Mouse (Mus musculus) myocyte (in vitro differentiated cells): Measurements from ENCODE around the gene Fabp3. TPM values are rescaled to one million over a fixed set of nuclear protein-coding genes. Genes with fewer than 3 reads are reported as not detected.

Experiments used
- H3K27me3 ChIP-seq: one replicate; pipeline ENCODE4 v1.6.1; 2011; ENCODE audit not compliant: control insufficient read depth, insufficient read depth, insufficient read length
- H3K36me3 ChIP-seq: one replicate; pipeline ENCODE4 v1.6.1; 2011; ENCODE audit not compliant: control insufficient read depth, insufficient read depth
- H3K4me2 ChIP-seq: one replicate; pipeline ENCODE4 v1.6.1; 2011; ENCODE audit warnings: low read depth, control low read depth
- H3K4me3 ChIP-seq: one replicate; pipeline ENCODE4 v1.5.1; 2011; ENCODE audit warnings: mild to moderate bottlenecking, control low read depth, moderate library complexity
- H3K79me2 ChIP-seq: one replicate; pipeline ENCODE4 v1.6.1; 2011; ENCODE audit not compliant: control insufficient read depth, insufficient read depth
- H3ac ChIP-seq: one replicate; pipeline ENCODE4 v1.6.1; 2011; ENCODE audit not compliant: control insufficient read depth, insufficient read length
- CEBPB ChIP-seq: IDR thresholded peaks from 2 replicates; pipeline ENCODE4 v1.6.1; 2011; ENCODE audit warnings: mild to moderate bottlenecking, moderate library complexity; ENCODE audit not compliant: poor library complexity, insufficient read depth, severe bottlenecking
- E2F4 ChIP-seq: IDR thresholded peaks from one replicate; pipeline ENCODE4 v1.6.1; 2011; ENCODE audit warnings: mild to moderate bottlenecking, control low read depth, moderate library complexity; ENCODE audit not compliant: insufficient read depth
- MAX ChIP-seq: IDR thresholded peaks from one replicate; pipeline ENCODE4 v1.6.1; 2011; ENCODE audit warnings: low read depth, mild to moderate bottlenecking, control low read depth
- MYOD1 ChIP-seq, 3 experiments: IDR thresholded peaks; one replicate each; pipeline ENCODE4 v1.6.1; 2011; ENCODE audit warnings: control low read depth in 2 of 3, low read depth in 2 of 3, mild to moderate bottlenecking in 2 of 3, moderate library complexity in 1 of 3; ENCODE audit not compliant: insufficient read length in 2 of 3, control insufficient read depth in 1 of 3
- MYOG ChIP-seq, 3 experiments: IDR thresholded peaks; one replicate each; pipeline ENCODE4 v1.6.1; 2011; ENCODE audit warnings: control low read depth in 2 of 3, low read depth in 2 of 3, mild to moderate bottlenecking in 2 of 3; ENCODE audit not compliant: insufficient read length in 2 of 3, control insufficient read depth in 1 of 3, insufficient read depth in 1 of 3
- POLR2A ChIP-seq: IDR thresholded peaks from one replicate; pipeline ENCODE4 v1.6.1; 2011; ENCODE audit warnings: low read depth, mild to moderate bottlenecking, control low read depth, moderate library complexity; ENCODE audit not compliant: insufficient read length
- POLR2AphosphoS2 ChIP-seq: IDR thresholded peaks from one replicate; pipeline ENCODE4 v1.6.1; 2011; ENCODE audit warnings: low read depth, control low read depth; ENCODE audit not compliant: insufficient read length
- REST ChIP-seq: IDR thresholded peaks from one replicate; pipeline ENCODE4 v1.6.1; 2011; ENCODE audit warnings: mild to moderate bottlenecking, control low read depth, moderate library complexity; ENCODE audit not compliant: insufficient read depth, insufficient read length
- SRF ChIP-seq: IDR thresholded peaks from one replicate; pipeline ENCODE4 v1.6.1; 2011; ENCODE audit warnings: low read depth; ENCODE audit not compliant: control insufficient read depth, insufficient read length
- TCF12 ChIP-seq: IDR thresholded peaks from one replicate; pipeline ENCODE4 v1.6.1; 2011; ENCODE audit warnings: mild to moderate bottlenecking, control low read depth; ENCODE audit not compliant: poor library complexity, insufficient read depth, severe bottlenecking
- TCF3 ChIP-seq: IDR thresholded peaks from one replicate; pipeline ENCODE4 v1.6.1; 2011; ENCODE audit warnings: low read depth, control low read depth; ENCODE audit not compliant: insufficient read length
- USF1 ChIP-seq: IDR thresholded peaks from one replicate; pipeline ENCODE4 v1.6.1; 2011; ENCODE audit warnings: low read depth, mild to moderate bottlenecking, control low read depth, moderate library complexity
- polyA plus RNA-seq: library from polyadenylated mRNA; unstranded; fragments of >200 nt; fragmentation: generic; extraction: Trizol; gene quantifications from one replicate; pipeline ENCODE4 v1.2.1, GENCODE M21; 2012; ENCODE audit warnings: missing spikeins

Gene Fabp3
- 71.9 TPM for polyA plus RNA-seq

DNA sequence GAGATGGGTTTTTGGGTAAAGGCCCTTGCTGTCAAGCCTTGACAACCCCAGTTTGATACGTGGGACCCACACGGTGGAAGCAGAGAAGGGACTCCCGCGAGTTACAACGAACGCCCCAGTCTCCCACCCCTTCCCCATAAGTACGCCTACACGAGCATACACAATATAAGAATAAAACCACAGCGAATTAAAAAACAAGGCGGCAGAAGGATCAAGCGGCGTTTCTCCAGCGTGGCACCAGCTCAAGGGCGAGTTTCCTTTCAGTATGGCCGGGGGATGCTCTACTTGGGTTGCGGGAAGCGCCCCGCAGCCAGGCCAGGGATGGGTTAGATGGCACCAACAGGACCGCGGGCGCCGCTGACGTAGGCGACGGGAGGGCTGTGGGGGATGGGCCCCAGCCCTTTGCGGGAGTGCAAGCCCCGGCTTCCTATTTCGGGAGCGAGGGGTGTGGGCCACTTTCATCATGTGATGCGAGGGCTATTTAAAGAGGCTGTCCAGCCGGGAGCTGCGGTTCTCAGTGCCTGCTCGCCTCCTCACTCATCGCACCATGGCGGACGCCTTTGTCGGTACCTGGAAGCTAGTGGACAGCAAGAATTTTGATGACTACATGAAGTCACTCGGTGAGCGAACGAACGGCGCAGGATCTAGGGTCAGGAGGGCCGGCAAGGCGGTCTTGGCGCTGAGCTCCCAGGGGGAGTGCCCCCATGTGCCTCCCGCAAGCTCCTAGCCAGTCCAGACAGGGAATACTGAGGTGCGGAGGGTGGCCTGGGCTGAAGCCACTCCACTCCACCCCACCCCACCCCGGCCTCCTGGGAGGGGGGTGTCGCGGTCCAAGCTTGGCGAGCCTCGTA, at the start of gene Fabp3, which contains the start of gene Gm10570:
Gene Fabp3, plus strand, starts transcription at position 365 of the 851 bp plus-strand sequence.
Gene Gm10570, minus strand, starts transcription at position 444 of the 851 bp plus-strand sequence.
- peak within 1 kb of the TSS; percentile 29 for H3K4me3 ChIP-seq

DNA sequence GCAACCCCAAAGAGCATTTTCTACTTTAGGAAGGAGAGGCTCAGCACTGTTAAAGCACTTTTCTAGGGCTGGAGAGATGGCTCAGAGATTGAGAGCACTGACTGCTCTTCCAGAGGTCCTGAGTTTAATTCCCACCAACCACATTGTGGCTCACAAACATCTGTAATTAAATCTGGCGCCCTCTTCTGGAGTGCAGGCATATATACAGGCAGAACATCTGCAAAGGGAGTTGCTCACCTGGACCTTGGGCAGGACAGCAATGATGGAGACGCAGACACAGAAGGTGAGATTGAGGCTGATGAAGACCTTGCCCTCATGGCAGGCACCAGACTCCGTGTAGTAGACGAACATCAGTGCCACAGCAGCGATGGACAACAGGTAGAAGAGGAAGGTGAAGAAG, 48.0 kb upstream of the Fabp3 start:
- Histone ChIP-seq H3K27me3 (no peaks in the 10 kb centered on the region), H3K36me3 (peaks cover 22% of the 10 kb centered on the region), H3K79me2 (no peaks in the 10 kb centered on the region), H3ac (no peak overlapping the region), H3K4me3 (no peak overlapping the region), H3K4me2 (no peak overlapping the region)
- TF ChIP-seq SRF (no peak), MYOG (IDR thresholded peaks at IDR 0.05; ENCODE audit: control insufficient read depth in 1 of 3, insufficient read depth in 1 of 3, insufficient read length in 2 of 3, low read depth in 2 of 3) (no peak), MAX (no peak), POLR2AphosphoS2 (no peak), REST (no peak), CEBPB (no peak), USF1 (no peak), MYOD1 (IDR thresholded peaks at IDR 0.05; ENCODE audit: control insufficient read depth in 1 of 3, insufficient read length in 2 of 3, low read depth in 2 of 3) (no peak), TCF3 (no peak), E2F4 (no peak), POLR2A (no peak), TCF12 (no peak)

More for the DNA sequence above, at the start of gene Fabp3, which contains the start of gene Gm10570:
- Histone ChIP-seq H3K36me3 (no peaks in the 10 kb centered on the region), H3K27me3 (no peaks in the 10 kb centered on the region), H3K79me2 (no peaks in the 10 kb centered on the region), H3K4me2 (peak within 1 kb of the TSS; percentile 73), H3ac (peak within 1 kb of the TSS; percentile 26)
- peak; percentile 41 for TF ChIP-seq POLR2A
- TF ChIP-seq MYOD1 (IDR thresholded peaks at IDR 0.05; ENCODE audit: control insufficient read depth in 1 of 3, insufficient read length in 2 of 3, low read depth in 2 of 3): no peak
- TF ChIP-seq CEBPB: no peak
- peak in 1 of 3 experiments; percentile 18 for TF ChIP-seq MYOG (IDR thresholded peaks at IDR 0.05; ENCODE audit: control insufficient read depth in 1 of 3, insufficient read depth in 1 of 3, insufficient read length in 2 of 3, low read depth in 2 of 3)
- TF ChIP-seq MAX: no peak
- no peak for TF ChIP-seq TCF12
- no peak for TF ChIP-seq SRF
- peak; percentile 19 for TF ChIP-seq USF1
- no peak for TF ChIP-seq TCF3
- no peak for TF ChIP-seq E2F4
- TF ChIP-seq REST: no peak
- no peak for TF ChIP-seq POLR2AphosphoS2

DNA sequence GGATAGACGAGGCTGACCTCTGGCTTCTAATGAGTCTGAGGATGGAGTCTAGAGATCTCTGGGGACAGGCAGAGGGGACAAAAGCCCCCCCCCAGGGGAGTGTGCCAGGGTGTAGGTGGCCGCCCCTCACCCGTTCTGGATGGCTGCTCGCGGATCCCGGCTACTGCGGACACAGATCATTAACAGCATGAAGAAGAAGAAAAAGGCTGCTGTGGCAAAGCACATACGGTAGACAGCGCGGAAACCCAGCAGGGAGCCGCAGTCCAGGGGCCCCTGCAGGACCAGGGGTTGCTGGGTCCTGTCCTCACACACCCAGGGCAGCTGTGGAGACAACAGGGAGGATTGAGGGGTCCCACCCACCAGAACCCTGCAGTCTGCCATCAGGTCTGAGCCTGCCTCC, 44.3 kb upstream of the Fabp3 start:
- H3K4me2 ChIP-seq: no peak overlapping the region
- H3K36me3 ChIP-seq: peaks cover 11% of the 10 kb centered on the region
- H3K4me3 ChIP-seq: no peak overlapping the region
- no peaks in the 10 kb centered on the region for H3K79me2 ChIP-seq
- no peaks in the 10 kb centered on the region for H3K27me3 ChIP-seq
- no peak for TF ChIP-seq TCF12
- no peak for TF ChIP-seq REST
- no peak for TF ChIP-seq POLR2AphosphoS2
- no peak for TF ChIP-seq MYOG (IDR thresholded peaks at IDR 0.05; ENCODE audit: control insufficient read depth in 1 of 3, insufficient read depth in 1 of 3, insufficient read length in 2 of 3, low read depth in 2 of 3)
- TF ChIP-seq E2F4: no peak
- no peak for TF ChIP-seq POLR2A
- TF ChIP-seq USF1: no peak
- no peak for TF ChIP-seq MYOD1 (IDR thresholded peaks at IDR 0.05; ENCODE audit: control insufficient read depth in 1 of 3, insufficient read length in 2 of 3, low read depth in 2 of 3)
- TF ChIP-seq CEBPB: no peak
- no peak for TF ChIP-seq SRF
- no peak for TF ChIP-seq TCF3
- no peak for TF ChIP-seq MAX
- H3ac ChIP-seq: no peak overlapping the region

DNA sequence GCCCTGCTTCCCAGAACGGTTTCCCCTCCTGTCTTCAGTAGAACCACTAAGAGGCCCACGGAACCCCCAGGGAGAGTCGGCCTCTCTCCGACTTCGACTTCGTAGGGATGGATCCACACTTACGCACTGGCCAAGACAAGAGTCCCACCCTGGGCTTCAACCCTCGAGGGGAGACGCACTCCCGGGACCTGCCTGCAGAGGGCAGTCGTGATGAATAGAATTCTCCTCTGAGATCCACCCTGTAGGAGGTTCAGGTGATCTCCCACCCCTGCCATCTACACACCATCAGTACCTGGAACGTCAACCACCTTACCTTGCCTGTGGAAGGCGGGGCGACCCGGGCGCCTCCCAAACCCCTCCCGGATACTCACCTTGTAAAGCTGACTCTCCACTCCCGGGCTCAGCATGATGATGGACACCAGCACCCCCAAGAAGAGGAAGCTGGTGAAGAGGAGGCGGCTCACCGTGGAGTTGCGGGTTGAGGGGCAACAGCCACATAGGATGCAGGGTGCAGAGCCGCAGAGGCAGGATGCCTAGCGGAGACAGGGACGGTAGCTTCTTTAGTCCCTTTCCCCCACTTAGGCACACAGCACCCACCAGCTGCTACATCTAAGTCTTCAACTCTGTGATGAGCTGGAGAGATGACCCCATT, 43.6 kb upstream of the Fabp3 start:
- peaks cover 7% of the 10 kb centered on the region for H3K36me3 ChIP-seq
- H3K79me2 ChIP-seq: no peaks in the 10 kb centered on the region
- H3ac ChIP-seq: no peak overlapping the region
- H3K4me2 ChIP-seq: no peak overlapping the region
- no peak overlapping the region for H3K4me3 ChIP-seq
- TF ChIP-seq TCF3: no peak
- TF ChIP-seq MYOG (IDR thresholded peaks at IDR 0.05; ENCODE audit: control insufficient read depth in 1 of 3, insufficient read depth in 1 of 3, insufficient read length in 2 of 3, low read depth in 2 of 3): no peak
- no peak for TF ChIP-seq REST
- no peak for TF ChIP-seq MAX
- no peak for TF ChIP-seq MYOD1 (IDR thresholded peaks at IDR 0.05; ENCODE audit: control insufficient read depth in 1 of 3, insufficient read length in 2 of 3, low read depth in 2 of 3)
- no peak for TF ChIP-seq E2F4
- TF ChIP-seq POLR2A: no peak
- TF ChIP-seq USF1: no peak
- no peak for TF ChIP-seq SRF
- no peak for TF ChIP-seq POLR2AphosphoS2
- TF ChIP-seq CEBPB: no peak
- TF ChIP-seq TCF12: no peak
- H3K27me3 ChIP-seq: no peaks in the 10 kb centered on the region
